Mouse (Mus musculus): Measurements from ENCODE around the gene Hbs1l.

DNA sequence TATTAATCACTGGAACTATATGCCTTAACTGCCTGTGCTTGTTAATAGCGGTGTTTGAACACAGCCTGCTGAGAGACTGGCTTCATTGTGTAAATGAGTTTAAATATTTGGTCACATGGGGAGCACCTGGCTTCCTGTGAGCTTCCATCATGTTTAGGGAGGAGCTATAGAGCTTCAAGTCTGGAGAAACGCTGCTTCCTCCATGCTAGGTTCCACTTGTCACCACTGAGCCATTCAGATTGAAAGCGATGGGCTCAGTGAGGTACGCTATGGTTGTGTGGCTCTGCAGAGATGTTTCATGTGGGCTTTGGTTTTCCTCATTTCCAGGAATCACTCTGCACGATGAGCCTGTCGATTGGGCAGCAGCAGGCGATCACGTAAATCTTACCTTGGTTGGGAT is 62.2 kb downstream of the Hbs1l start:
- no peak for TF ChIP-seq CTCF (IDR thresholded peaks at IDR 0.05; ENCODE audit: low read depth)
- TF ChIP-seq EP300 (IDR thresholded peaks at IDR 0.05; ENCODE audit: low read depth) = no peak
